Mouse (Mus musculus) left cerebral cortex, adult 11 months (tissue): ENCODE results near the gene Cyp2d11.
A peak's percentile ranks its signal among the peaks of the same experiment; 100 is the strongest.

Experiments used
- DNase-seq: peaks from one replicate; pipeline ENCODE4 v3.0.0; 2022; ENCODE audit warnings: low spot score

The Cyp2d11 gene

GRCm38 (mm10) chr15:82351480-82351879, 42.3 kb downstream of the Cyp2d11 start:
- DNase-seq: no peak

DNA sequence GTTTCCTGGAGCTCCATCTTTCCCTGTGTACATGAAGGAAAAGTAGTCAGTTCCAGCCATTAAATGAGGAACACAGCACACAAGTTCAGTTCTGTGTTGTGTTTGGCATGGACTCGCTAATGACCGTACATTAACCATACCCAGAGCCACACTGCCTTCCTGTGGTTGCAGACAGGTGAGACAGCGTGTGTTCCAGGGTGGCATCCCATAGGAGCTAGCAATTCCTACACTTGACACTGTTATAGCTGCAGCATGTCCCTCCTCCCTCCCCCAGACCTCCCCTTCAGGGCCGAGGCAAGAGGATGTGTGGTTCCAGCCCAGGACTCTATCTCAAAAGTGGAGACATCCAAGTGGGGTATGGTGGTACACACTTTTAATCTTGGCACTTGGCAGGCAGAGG, 43.5 kb downstream of the Cyp2d11 start:
- no peak for DNase-seq

DNA sequence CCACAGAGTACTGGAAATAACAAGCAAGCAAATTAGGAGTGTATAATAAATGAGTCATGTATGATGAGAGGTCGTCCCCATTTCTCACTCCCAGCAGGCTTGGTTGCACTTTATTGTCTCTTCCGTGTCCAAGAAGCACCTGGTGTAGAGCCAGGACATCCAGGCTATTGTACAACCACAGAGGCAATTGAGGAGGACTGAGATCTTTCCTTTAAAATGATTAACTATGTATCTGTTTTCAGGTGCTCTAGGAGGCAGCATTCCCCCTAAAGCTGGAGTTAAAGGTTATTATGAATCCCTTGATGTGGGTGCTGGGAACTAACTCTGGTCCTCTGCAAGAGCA, 44.9 kb downstream of the Cyp2d11 start:
- DNase-seq: no peak

GRCm38 (mm10) chr15:82348258-82348998, 45.4 kb downstream of the Cyp2d11 start:
- DNase-seq: no peak

DNA sequence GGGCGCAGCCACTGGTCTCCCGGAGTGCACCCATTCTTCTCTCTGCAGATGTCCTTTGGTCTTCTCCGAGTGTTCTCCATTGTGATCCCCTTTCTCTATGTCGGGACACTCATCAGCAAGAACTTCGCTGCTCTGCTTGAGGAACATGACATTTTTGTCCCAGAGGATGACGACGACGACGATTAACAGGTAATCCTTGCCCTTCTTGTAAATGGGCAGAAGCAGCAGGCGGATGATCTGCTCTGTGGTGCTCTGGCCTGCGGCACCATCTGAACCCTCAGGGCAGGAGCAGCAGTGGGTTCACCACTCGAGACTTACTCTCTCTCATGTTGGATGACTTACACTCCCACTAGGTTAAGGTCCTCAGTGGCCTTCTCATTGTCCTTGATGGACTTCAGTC, 46.0 kb downstream of the Cyp2d11 start:
- no peak for DNase-seq

DNA sequence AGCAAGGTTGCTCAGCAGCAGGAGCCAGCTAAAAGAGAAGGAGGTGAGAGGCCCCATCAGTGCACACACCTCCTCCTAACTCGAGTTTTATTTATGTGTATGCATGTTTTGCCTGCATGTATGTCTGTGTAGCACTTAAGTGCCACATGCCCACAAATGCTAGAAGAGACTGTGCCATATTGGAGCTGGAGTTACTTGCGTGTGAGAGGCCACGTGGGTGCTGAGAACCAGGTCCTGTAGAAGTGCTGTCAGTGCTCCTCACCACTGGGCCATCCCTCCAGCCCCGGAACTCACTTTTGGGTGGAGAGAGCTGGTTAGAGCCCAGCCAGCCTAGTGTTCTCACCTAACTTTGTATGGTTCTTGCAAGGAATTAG, 46.5 kb downstream of the Cyp2d11 start:
- no peak for DNase-seq

- no peak for DNase-seq
Measured at GRCm38 (mm10) chr15:82346580-82347302, 47.1 kb downstream of the Cyp2d11 start.

DNA sequence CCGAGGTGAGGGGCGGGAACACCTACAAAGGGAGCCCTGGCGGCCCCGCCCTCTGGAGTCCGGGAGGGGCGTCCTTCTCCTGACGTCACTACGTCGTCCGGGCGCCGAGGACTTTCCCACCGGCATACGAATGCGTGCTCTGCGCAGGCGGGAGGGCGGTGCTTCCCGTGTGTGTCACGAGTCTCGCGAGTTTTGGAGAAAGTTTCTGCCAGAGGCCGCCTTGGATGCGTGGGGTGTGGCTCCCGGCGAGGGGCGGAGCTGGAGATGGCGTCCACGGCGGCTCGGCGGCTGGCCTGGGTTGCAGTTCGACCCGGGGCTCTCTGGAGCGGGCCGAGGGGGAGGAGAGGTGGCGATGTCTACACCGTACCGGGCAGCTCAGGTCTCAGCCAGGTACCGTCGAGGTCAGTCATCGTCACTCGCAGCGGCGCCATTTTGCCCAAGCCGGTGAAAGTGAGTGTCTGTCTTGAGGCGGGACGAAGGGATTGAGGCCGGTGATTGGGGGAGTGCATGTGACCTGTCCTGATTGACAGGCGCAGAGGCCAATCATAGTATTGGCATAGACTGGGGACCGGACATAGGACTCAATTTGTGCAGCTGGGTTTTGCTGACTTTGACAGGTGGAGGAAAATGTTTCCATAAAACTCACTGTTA, 47.9 kb downstream of the Cyp2d11 start:
- peak; percentile 97 for DNase-seq

DNA sequence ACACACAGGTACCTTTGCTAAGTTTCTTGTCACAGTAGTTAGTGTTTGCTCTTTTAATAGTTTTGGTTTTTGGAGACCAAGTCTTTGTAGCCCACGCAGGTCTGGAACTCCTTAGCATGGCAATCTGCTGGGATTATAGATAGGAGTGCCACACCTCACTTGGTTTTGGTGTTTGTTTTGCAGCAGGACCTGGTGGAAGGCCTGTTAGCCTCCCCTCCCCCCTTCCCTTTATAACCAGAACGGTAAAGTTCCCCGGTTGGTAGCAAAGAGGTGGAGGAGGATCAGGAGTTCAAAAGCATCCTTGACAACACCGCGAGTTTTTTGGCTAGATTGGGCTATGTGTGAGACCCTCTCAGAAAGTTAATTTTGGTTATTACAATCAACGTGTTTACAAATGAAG, 48.9 kb downstream of the Cyp2d11 start:
- DNase-seq: no peak

DNA sequence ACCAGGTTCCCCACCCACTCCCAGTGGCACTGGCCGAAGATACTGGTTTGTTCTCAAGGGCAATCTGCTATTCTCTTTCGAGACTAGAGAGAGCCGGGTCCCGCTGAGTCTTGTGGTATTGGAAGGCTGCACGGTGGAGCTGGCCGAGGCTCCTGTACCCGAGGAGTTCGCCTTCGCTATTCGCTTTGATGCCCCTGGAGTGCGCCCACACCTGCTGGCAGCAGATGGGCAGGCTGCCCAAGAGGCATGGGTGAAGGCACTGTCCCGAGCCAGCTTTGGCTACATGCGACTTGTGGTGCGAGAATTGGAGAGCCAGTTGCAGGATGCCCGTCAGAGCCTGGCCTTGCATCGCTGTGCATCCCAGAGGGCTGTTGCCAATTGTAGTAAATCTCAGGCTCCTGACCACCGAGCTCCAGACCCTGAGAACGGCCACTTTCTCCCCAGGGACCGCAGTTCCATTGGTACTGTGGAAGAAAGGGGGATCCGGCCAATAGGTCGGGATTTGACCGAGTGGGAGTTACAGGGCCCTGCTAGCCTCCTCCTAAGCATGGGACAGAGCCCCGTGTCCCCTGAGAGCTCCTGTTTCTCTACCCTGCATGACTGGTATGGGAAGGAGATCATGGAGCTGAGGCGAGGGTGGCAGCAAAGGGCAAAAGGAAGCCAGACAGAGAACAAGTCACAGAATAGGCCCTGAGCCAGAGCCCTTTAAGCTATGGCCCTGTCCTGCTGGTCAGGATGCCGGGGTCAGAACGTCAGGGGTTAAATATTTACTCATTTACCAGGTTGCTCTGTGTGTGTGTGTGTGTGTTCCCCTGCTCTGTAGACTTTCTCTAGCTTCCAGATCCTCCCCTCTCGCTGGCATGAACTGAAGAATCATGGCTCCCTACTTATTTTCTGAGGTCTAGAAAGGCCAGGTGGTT, 50.2 kb downstream of the Cyp2d11 start:
- DNase-seq: no peak

GRCm38 (mm10) chr15:82342543-82342935, 51.3 kb downstream of the Cyp2d11 start:
- DNase-seq: no peak

DNA sequence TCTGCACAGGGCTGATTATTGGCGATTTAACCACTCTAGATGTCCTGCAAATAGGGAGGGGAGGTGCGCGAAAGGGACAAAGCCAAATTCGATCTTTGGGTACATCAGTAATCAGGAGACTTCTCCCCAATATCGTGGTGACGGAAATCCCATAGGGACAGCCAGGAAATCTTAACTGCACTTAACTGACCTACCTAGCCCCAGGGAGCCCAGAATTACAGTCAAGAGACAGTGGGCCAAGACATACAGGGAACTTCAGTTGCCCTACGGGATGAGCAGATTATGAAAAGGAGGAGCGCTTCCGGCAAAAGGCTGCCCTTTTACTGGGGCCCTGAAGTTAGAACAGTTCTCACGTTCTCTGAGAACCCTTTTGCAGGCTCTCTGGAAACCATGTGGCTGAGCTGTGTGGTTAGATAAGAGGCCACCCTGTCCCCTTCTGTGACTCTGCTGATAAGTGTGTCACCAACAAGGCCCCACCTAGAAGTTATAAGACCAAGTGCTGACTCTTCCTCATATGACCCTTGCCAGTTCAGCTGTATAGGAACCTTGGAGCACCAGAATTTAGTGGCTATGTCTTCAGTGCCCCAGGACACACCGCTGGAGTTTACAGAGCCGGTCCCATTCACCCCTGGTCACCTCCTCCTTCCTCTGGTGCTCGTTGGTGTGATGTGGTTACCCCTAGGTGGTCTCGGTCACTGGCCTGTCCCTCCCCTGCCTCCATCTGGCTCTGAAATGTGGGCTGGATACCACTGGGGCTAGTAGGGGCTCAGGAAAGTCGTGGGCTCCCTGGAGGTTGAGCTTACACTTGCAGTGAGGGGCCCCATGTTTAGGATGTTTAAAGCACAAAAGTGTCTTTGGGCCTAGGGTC, 51.9 kb downstream of the Cyp2d11 start:
- no peak for DNase-seq

- no peak for DNase-seq
Measured at GRCm38 (mm10) chr15:82341036-82341501, 52.8 kb downstream of the Cyp2d11 start.

DNA sequence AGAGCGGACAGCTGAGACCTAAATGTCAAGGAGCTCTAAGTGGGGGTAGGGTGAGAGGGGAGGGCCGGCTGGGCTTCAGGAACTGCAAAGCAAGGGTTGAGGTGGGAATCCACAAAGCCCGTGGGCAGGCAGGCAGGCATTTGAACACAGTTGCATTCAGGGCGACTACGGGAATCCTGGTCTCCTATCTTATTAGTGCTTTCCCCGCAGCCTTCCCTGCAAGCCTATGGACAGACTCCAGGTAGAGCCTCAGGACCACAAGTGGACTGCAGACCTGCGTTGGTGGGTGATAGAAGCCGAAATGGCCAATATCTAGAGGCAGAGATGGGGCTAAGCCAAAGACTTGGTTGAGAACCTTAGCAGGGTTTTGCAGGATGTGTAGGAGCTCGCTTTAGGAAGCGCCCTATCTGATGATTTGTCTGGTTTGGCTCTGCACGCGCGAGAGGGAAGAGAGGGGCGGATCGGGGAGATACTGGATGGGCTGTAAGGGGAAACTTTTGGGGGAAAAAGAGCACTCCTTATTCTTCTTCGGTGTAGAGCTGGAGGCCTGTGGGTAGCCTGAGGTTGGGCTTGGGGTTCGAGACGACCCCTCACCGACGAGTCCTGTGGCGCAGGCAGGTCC, 53.3 kb downstream of the Cyp2d11 start:
- no peak for DNase-seq

- DNase-seq: no peak
Measured at GRCm38 (mm10) chr15:82339634-82340254, 54.1 kb downstream of the Cyp2d11 start.
